Mouse (Mus musculus) v-Abl transformed pro-B cells (cell line): ENCODE results near the gene Rpl18.

Experiments
- in situ Hi-C, 2 experiments: fragments of 400-800 bp; cut with MboI; formaldehyde crosslinking; loops; one replicate each; pipeline ENCODE4 v1.15.1; 2025; ENCODE audit not compliant: unreplicated experiment in 2 of 2

Gene Rpl18

DNA sequence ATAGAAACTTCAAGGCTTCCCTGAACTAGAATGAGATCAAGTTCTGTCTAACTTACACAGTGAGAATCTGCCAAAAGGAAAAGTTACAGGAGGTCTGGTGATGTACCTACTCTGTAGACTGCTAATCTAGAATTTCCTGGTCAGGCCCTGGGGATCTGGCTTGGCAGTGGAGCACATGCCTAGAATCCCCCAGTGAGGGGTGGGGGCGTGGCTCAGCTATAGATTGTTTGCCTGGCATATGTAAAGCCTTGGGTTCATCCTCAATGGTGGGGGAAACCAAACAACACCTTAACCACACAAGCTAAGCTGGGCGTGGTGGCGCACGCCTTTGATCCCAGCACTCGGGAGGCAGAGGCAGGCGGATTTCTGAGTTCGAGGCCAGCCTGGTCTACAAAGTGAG lies 17.4 kb upstream of the Rpl18 start:
- in situ Hi-C loops = loop anchor here (10.0 to 25.0 kb wide), 2 partner anchors 236 to 243 kb away; partner anchors contain the start of genes Ftl1 (in 2 of the 2) and Bax (in 1 of the 2)

DNA sequence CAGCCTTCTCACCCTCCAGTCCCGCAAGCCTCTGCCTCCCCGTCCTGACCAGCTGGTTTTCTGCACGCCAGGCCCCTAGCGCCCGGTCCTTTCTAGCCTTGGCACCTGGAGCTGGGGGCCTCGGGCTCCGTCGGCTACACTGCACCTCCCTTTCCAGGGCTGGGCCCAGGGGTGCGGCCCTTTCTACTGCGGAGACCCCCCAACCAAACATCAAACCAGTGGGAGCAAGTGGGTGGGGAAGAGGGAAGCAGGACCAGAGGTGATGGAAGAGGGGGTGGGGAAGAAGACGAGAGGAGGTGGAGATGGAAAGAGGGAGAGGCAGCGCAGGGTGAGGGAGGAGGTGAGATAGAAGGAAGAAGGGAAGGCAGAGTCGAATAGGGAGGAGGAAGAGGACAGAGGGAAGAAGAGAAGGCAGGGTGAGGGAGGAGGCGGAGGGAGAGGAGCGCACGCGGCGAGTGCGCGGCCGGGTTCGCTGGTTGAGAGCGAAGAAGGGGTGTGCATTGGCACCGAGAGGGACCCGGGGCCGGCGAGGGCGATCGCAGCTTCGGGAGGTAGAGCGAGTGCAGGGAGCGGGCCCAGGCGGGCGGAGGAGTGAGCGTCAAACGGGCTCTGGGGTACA lies 15.6 kb upstream of the Rpl18 start, which contains the start of gene Car11:
Gene Car11, plus strand, starts transcription at position 321 of the 619 bp plus-strand sequence.
- in situ Hi-C loops = loop anchor here (10.0 to 25.0 kb wide), 4 partner anchors 237 to 1162 kb away; partner anchors contain the start of genes Ftl1 (in 2 of the 2), Pold1 (in 2 of the 2), Spib (in 2 of the 2) and Bax (in 1 of the 2)

DNA sequence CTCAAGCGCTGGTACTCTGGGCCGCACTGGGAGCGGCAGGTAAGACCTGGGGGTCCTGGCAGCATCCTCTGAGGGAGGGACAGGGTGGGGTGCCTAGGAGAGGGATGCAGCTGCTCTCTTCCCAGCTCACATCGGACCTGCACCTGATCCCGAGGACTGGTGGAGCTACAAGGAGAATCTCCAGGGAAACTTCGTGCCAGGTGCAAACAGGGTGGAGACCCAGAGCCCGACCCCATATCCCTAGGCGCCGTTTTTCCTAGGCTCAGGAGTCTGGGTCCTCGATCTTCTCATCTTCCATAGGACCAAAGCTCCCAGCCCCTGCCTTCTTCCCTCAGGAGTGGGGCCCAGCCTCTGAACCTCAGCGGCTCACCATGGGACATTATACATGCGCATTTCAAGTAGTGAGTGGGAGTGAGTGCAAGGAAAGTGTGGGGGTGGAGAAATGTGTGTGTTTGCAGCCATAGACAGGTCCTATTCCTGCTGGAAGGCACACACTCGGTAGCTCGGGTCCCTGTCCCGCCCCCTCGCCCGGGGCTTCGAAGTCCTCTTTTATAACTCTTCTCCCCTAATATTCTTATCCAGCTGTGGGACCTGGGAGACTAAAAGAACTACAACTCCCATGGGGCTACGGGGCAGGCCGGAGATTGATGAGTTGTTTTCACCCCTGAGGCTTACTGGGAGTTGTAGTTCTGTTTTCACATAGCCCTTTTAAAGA lies 14.8 kb upstream of the Rpl18 start:
- in situ Hi-C loops = loop anchor here (25.0 kb wide), 2 partner anchors 688 to 1163 kb away; partner anchors contain the start of genes Pold1 (in 2 of the 2), Spib (in 2 of the 2), Rras (in 1 of the 2) and Scaf1 (in 1 of the 2)

DNA sequence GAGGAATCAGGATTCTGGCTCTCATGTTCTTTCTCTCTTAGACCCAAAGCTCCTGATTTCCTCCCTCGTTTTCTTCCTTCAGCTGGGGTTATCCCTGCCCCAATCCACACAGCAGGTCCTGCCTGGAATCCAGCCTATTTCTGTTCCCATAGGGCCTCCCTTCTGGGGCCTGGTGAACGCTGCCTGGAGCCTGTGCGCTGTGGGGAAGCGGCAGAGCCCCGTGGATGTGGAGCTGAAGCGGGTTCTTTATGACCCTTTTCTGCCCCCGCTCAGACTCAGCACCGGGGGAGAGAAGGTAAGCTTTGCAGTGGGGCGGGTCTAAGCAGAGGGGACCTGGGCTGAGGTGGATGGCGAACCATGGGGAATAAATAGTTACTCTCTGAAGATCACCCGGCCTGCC lies 14.2 kb upstream of the Rpl18 start:
- in situ Hi-C loops = loop anchor here (25.0 kb wide), 2 partner anchors 689 to 1164 kb away; partner anchors contain the start of genes Pold1 (in 2 of the 2), Spib (in 2 of the 2), Rras (in 1 of the 2) and Scaf1 (in 1 of the 2)

DNA sequence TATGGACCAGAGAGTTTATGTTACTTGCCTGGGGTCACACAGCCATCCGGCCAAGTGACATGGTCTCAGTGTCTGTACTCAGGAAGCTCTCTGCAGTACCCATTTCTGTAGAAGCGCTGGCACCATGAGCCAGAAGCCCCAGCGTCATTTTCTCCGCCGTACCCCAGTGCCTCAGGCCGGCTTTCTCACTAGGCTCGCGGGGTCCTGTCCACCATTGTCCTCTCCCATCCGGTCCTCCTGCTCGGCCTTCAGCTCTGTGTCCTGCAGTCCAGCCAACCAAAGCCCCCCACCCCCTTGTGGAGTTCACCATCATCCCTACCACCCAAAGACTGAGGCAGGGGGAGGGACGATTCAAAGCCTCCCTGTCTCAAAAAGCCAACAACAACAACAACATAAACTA lies 13.7 kb upstream of the Rpl18 start:
- in situ Hi-C loops = loop anchor here (25.0 kb wide), 2 partner anchors 689 to 1164 kb away; partner anchors contain the start of genes Pold1 (in 2 of the 2), Spib (in 2 of the 2), Rras (in 1 of the 2) and Scaf1 (in 1 of the 2)

DNA sequence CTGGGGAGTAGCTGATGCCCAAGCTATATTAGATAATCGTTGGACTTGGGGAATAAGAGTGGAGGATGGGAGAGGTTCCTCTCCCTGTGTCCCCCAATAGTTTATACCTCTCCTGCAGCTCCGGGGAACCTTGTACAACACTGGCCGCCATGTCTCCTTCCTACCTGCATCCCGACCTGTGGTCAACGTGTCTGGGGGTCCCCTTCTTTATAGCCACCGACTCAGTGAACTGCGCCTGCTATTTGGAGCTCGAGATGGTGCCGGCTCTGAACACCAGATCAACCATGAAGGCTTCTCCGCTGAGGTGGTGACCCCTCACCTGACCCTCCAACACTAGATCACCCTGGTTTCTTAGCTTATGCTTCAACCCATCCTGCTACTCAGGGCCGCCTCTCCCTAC lies 12.9 kb upstream of the Rpl18 start:
- in situ Hi-C loops = loop anchor here (25.0 kb wide), 2 partner anchors 690 to 1165 kb away; partner anchors contain the start of genes Pold1 (in 2 of the 2), Spib (in 2 of the 2), Rras (in 1 of the 2) and Scaf1 (in 1 of the 2)

DNA sequence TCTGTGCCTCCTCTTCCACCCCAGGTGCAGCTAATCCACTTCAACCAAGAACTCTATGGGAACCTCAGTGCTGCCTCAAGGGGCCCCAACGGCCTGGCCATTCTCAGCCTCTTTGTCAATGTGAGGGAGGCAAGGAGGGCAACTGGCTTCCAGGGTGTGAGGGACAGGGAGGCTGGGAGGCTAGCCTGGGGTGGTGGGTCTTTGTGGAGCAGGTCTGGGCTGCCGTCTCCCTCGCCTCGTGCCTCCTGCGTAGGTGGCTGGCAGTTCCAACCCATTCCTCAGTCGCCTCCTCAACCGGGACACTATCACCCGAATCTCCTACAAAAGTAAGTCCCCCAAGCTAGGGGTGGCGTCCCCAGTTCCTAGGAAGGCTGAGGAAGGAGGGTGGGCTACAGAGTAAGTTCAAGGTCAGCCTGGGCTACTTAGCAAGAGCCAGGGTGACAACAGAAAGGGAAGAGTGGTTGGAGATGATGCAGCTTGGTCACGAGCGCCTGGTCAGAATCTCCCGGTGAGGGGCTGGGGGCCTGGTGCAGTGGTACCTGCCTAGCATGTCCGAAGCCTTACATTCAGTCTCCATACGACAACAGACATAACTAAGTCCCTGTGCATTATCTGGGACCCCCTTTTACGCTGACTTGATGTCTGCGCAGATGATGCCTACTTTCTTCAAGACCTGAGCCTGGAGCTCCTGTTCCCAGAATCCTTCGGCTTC lies 12.3 kb upstream of the Rpl18 start:
- in situ Hi-C loops = loop anchor here (25.0 kb wide), 2 partner anchors 691 to 1166 kb away; partner anchors contain the start of genes Pold1 (in 2 of the 2), Spib (in 2 of the 2), Rras (in 1 of the 2) and Scaf1 (in 1 of the 2)

DNA sequence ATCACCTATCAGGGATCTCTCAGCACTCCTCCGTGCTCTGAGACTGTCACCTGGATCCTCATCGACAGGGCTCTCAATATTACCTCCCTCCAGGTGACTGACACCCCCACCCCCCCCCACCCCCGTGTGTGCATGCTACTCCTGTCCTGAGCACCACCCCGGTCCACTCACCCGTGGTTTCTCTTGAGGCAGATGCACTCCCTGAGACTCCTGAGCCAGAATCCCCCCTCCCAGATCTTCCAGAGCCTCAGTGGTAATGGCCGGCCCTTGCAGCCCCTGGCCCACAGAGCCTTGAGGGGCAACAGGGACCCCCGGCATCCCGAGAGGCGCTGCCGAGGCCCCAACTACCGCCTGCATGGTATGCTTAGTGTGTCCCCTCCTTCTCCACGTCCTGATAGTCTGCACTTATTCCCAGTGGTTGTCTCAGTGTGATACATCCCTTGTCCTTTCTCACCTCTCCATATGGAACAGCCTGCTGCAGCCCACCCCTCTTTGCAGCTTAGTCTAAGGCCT lies 11.7 kb upstream of the Rpl18 start:
- in situ Hi-C loops = loop anchor here (25.0 kb wide), 2 partner anchors 691 to 1166 kb away; partner anchors contain the start of genes Pold1 (in 2 of the 2), Spib (in 2 of the 2), Rras (in 1 of the 2) and Scaf1 (in 1 of the 2)

DNA sequence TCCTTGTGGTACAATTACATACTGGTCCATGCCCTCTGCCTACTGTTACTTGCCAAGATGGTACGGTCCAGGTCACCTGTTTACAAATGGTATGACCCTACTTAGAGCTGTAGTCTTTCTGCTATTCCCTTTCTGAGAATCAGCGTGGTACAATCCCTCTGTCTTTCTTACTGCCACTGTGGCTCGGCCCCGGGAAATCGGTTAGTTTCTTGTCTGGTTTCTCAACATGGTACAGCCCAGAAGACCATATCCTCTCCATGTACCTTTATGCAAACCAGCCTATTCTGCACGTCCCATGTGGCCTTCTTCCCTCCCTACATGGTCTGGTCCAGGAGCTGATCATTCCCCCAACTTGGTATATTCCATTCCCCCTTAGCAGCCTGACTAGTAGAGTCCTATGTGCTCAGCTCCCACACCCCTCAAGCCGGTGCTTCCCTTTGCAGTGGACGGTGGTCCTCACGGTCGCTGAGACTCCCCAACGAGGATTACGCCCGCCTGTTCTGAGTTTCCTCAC lies 11.2 kb upstream of the Rpl18 start:
- in situ Hi-C loops = loop anchor here (25.0 kb wide), 2 partner anchors 692 to 1167 kb away; partner anchors contain the start of genes Pold1 (in 2 of the 2), Spib (in 2 of the 2), Rras (in 1 of the 2) and Scaf1 (in 1 of the 2)

DNA sequence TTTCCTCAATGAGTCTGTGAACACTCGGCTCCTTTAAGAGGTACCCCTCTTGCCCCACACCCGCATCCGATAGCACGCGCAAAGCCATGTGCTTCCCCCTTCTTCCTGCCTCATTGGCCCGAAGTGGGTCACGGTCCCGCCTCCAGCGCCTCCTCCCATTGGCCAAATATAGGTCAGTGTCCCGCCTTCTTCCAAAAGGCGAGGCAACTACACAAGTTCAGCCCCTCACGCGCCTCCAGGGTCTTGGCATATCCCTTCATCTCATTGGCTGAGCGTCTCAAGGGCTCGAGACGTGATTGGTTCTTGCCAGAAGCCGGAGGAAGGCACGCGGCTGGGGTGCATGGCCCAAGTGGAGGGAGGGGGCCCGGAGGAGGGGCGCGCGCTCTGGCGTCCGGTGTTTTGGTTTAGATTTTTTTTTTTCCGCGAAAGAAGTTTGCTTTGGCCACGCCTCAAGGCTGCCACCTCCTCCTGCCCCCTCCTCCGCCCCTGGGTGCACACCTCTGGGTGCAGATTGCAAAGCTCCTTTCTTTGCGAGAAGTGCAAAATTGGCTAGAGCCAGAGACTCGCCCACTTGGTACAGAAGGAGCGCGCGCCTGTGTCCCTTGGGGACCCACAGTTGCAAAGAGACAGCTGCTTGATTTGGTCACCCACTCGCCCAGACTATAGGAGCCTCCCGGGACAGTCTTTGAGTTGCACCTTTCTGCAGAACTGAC lies 10.4 kb upstream of the Rpl18 start, which contains the start of gene Dbp:
Gene Dbp, plus strand, starts transcription at position 359 of the 713 bp plus-strand sequence.
- in situ Hi-C loops = loop anchor here (25.0 kb wide), 2 partner anchors 693 to 1168 kb away; partner anchors contain the start of genes Pold1 (in 2 of the 2), Spib (in 2 of the 2), Rras (in 1 of the 2) and Scaf1 (in 1 of the 2)

DNA sequence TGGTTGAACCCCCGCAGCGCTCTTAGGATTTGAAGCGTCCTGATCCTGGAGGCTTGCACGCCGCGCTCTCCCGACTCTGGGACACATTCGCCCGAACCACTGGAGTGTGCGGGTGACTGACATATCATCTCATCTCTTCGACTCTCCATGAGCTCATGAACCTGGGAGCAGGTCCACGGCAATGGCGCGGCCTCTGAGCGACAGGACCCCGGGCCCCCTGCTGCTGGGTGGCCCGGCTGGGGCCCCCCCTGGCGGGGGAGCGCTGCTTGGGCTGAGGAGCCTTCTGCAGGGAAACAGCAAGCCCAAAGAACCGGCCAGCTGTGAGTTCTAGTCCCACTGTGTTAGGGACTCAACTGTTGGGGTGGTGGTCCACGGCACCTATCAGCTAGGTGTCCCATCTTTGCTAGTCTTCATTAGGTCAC lies 9.8 kb upstream of the Rpl18 start:
- in situ Hi-C loops = loop anchor here (25.0 kb wide), 2 partner anchors 693 to 1168 kb away; partner anchors contain the start of genes Pold1 (in 2 of the 2), Spib (in 2 of the 2), Rras (in 1 of the 2) and Scaf1 (in 1 of the 2)

DNA sequence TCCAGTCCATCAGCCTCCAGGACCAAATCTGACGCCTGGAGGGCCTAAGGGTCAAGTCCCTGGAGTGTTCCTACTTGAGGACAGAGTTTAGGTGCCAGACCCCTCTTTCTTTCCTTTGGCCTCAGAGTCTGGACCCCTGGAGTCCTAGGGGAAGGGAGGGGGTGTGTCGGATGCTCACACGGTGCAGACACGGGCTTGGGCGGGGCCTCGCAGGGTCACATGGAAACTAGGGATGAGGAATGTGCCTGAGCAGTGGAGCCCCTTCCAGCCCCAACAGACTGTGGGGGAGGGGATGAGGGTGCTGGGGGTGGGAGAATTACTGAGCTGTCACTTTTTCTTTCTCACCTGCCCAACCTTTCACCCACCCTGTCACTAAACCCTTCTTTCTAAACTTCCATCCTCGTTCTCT lies 9.4 kb upstream of the Rpl18 start:
- in situ Hi-C loops = loop anchor here (25.0 kb wide), 2 partner anchors 694 to 1169 kb away; partner anchors contain the start of genes Pold1 (in 2 of the 2), Spib (in 2 of the 2), Rras (in 1 of the 2) and Scaf1 (in 1 of the 2)

DNA sequence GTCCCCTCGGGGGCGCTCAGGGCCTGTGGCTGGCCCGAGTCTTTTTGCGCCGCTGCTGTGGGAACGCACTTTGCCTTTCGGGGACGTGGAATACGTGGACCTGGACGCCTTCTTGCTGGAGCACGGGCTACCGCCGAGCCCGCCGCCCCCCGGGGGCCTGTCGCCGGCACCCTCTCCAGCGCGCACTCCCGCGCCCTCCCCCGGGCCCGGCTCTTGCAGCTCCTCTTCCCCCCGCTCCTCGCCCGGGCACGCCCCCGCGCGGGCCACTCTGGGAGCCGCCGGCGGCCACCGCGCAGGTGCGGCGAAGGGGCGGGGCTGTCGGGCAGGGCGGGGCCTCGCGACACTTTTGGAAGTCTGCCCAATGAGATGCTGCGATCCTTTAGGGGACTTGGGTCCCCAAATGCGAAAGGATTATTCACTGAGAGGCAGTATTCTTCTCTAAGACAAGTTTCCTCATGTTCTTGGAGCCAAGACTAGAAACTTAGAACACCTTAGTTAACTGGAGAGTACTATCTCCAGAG lies 8.5 kb upstream of the Rpl18 start:
- in situ Hi-C loops = loop anchor here (25.0 kb wide), 2 partner anchors 694 to 1169 kb away; partner anchors contain the start of genes Pold1 (in 2 of the 2), Spib (in 2 of the 2), Rras (in 1 of the 2) and Scaf1 (in 1 of the 2)

DNA sequence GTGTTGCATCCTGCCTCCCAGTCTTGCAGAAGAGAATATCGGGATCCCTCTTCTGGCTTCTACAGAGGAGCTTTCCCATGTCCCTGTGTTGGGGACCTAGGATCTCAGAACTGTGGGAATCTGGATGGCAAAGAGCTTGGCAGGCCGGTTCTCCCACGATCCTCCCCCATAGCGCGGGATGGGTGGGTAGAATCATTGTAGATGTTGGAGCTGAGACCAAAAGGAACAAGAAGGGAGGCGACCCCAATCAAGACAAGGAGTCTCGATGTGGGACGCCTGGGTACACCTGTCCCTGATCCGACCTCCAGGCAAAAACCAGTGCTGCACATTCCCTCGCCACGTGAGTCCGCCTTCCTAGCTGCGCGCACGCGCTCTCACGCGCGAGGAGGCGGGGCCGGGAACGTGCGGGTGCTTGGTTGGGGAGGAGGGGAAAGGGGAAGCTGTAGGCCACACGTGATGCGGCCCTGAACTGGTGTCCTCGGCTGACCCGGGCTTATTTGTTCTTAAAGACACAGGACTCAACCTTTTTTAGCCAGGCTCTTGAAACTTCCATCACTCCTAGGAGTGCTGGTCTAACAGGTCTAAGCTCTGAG lies 7.8 kb upstream of the Rpl18 start:
- in situ Hi-C loops = loop anchor here (25.0 kb wide), 2 partner anchors 695 to 1170 kb away; partner anchors contain the start of genes Pold1 (in 2 of the 2), Spib (in 2 of the 2), Rras (in 1 of the 2) and Scaf1 (in 1 of the 2)

DNA sequence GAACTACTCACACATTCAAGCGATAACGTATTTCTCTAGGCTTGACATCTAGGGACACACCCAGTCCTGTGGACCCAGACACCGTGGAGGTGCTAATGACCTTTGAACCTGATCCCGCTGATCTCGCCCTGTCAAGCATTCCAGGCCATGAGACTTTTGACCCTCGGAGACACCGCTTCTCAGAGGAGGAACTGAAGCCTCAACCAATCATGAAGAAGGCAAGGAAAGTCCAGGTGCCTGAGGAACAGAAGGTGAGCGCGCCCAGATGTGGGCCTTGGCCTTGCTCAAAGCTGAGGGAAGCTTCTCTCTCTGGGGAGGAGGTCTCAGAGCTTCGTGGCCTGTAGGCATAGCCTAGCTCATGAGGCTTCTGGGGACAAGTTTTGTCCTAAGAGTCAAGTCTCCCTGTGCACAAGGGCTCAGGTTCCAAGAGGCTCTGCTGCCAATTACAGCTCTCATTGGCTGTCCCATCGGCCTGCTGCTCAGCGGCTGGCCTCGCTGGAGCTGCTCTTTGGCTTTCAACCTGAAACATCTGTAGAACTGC lies 7.0 kb upstream of the Rpl18 start:
- in situ Hi-C loops = loop anchor here (25.0 kb wide), 2 partner anchors 696 to 1171 kb away; partner anchors contain the start of genes Pold1 (in 2 of the 2), Spib (in 2 of the 2), Rras (in 1 of the 2) and Scaf1 (in 1 of the 2)

DNA sequence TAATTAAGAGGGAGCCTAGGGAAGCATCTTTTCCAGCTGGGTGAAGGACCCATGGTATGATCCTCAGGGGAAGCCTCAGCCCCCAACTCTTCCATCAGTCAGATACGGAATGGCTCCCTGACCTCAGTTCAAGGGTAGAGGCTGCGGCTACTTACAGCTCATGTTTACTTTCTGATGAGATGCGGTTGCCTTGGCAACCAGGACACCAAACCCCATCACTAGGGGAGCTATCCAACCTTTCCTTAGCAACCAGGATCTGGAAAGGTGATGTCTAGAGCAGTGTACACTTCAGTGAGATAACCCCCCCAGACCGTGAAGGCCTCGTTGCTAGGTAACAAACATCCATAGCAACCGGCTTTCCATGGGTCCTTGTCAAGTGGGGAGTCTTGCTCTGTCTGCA lies 6.2 kb upstream of the Rpl18 start:
- in situ Hi-C loops = loop anchor here (25.0 kb wide), 2 partner anchors 697 to 1172 kb away; partner anchors contain the start of genes Pold1 (in 2 of the 2), Spib (in 2 of the 2), Rras (in 1 of the 2) and Scaf1 (in 1 of the 2)
